Mouse (Mus musculus): ENCODE data around the gene Wdr18. TPM values are rescaled to one million over a fixed set of nuclear protein-coding genes. Genes with fewer than 3 reads are reported as not detected.
"Not testable (repeated sequence)": the region's sequence is repeated elsewhere in the genome, so short reads cannot be mapped to it uniquely, and the experiment has no call there.

The Wdr18 gene
- total and polyA plus RNA-seq, 3 experiments, result 29.4 to 66.1 (median 31.5) TPM

DNA sequence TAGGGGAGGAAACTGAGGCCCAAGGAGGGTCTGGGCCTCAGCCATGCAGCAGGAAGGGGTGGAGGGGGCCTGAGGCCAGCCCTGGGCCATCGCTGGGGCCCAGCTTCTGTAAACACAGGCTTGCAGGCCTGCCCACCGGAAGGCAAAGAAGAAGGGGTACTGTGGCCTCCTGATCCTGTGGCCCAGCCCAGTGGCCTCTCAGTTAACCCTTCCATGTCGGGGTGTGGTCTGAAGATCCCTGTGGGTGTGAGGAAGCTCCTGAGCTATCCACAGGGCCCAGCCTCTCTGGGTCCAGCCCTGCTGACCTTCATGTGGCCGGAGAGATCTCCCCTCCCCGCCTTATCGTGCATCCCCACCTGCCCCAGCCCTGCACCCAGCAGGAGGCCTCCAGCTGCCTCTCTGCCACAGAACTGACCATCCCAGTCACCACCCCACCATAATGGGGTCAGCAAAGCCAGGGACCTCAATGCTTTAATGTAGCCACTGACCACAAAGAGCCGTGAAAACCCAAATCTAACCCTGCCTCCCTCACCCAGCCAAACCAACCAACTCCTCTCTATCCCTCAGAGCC is 13.1 kb upstream of the Wdr18 start:
- DNase-seq, result no peak

DNA sequence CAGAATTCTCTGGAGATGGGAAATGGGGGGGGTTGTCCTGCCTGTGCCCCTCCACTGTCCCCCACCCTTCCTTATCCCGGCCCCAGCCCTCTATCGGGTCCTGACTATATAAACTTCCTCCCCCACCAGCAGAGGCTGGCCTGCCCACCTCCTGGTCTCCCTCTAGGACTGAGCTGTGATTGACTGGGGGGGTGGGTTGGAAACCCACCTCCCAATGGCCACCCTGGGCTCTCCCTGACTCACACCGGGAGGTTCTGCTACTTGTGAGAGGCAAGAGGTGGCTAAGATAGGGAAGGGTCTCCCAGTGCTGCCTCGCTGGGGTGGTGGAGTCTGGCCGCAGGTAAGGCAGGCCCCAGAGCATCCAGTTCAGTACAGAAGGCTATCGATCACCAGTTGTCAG is 12.4 kb upstream of the Wdr18 start:
- DNase-seq, result no peak

DNA sequence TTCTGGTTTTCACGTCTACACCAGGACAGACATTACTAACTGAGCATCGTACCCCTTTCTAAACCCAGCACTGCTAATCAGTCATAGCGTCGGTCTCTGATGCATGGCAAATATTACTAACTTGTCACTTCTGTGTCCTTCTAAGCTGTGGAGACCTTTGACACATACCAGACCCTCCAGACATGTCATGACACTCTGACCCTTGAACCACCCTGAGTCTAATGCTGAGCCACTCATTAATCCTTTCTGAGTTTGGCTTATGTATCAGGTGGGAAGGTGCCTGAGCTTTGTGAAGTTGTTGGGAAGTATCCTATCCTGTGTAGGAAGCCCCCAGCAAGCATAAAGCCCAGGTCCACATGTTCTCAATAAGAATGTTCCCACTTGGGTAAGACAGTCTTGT is 10.1 kb upstream of the Wdr18 start:
- DNase-seq, result no peak

DNA sequence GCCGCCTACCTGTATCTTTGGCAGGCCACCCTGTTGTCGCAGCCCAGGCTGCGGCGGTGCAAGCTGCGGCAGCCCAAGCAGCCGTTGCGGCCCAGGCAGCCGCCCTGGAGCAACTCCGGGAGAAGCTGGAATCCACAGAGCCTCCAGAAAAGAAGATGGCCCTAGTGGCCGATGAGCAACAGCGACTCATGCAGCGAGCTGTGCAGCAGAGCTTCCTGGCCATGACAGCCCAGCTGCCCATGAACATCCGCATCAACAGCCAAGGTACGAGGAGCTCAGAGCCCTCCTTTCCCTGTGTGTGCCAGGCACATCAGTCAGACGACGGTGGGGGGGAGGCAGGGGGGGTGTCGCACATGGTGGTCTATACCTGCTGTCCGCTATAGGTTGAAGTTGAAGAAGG is 9.3 kb upstream of the Wdr18 start:
- no peak for DNase-seq

DNA sequence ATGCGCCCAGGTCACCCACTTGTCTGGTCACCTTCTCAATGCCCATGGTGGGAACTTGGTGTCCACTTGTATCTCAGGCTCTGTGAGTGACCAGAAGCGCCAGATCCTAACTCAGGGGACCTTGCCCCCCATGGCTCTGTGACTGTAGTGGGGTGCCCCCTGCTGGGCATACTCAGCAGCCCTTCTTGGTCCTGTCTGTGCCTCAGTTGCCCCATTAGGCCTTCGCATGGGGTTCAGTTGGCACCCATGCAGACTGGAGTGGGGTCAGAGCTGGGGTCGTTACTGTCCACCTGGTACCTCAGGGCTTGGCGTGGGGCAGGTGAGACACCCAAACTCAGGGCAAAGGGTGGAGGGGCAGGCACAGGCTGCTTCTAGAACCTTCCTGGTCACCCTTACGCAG is 6.0 kb upstream of the Wdr18 start:
- DNase-seq, result no peak

DNA sequence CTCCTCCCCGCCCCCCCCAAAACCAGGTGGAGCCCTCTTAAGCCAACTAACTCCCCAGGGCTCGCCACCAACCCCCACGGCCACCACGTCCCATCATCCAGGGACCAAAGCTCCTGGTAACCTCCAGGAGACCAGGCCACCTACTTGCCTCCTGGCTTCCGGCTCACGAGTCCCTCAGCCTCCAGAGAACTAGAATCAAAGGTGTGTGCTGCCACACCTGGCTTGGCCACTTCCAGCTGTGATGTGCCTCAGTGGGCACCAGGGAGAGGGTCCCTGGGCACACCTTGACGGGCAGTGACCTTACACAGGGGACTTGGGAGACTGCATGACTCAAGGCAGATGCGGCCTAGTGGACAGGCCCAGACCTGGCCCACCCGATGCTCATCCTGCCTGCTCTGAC is 4.3 kb upstream of the Wdr18 start:
- no peak for DNase-seq

DNA sequence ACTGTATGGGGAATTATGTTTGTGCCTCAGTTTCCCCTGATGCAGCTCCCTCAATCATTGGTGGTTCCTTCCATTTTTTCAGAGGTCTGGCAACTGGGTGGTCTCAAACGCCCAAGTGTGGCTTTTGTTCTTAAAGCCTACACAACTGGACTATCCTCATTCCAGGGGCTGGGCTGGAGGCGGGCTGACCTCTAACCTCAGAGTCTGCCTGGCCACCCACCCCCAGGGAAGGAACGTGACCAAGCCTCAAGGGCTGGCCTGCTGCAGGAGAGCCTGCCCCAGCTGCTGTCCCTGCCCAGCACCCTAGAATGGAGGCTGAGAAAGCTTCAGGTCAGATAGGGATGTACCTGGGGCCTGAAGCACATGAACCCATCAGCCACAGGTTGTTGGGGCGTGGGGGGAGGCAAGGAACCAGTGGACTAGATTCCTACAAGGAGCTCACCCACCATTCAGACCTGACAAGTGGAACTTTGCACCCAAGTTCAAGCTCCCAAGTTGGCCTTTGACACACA is 3.3 kb upstream of the Wdr18 start:
- DNase-seq, result no peak

DNA sequence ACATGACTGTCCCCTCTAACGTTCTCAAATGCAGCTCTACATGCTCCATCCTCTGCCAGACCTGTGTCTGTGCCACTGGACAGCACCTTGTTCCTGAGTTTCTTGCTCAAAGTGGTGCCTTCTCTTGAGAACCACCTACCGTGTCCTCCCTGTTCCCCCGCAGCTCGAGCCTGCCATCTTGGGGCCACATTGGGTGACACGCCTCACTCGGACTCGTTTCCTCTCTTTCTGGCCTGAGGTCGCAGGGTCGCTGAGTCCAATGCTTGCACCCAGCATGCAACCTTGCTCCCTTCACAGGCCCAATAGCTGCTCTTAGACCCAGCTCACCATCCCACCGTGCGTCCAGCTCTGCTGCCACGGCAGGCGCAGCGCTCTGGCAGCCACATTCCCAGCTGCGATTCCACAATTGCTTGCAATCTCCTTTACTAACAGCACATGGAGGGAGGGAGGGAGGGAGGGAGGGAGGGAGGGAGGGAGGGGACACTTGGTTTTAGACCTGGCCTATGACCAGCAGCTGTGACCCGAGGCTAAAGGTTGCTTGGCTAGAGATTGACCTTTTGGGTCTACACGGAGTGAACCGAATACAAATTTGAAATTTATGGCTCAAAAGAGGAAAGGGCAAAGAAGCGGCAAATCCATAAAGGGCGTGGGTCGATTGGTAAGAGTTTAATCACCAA is 1.7 kb upstream of the Wdr18 start:
- peak; percentile 88 for DNase-seq

DNA sequence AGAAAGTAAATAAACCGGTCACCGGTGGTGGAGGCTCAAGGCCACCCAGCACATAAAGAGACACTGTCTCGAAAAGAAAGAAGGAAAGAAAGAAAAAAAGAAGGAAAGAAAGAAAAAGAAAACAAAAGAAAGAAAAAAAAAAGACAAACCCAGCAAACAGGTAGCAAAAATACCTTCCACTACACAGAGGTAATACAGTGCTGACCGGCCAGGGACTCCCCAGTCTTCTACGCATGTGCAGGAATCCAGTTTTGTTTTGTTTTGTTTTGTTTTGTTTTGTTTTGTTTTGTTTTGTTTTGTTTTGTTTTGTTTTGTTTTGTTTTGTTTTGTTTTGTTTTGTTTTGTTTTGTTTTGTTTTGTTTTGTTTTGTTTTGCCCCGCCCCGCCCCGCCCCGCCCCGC is 540 bp upstream of the Wdr18 start:
- not testable (repeated sequence) for DNase-seq

DNA sequence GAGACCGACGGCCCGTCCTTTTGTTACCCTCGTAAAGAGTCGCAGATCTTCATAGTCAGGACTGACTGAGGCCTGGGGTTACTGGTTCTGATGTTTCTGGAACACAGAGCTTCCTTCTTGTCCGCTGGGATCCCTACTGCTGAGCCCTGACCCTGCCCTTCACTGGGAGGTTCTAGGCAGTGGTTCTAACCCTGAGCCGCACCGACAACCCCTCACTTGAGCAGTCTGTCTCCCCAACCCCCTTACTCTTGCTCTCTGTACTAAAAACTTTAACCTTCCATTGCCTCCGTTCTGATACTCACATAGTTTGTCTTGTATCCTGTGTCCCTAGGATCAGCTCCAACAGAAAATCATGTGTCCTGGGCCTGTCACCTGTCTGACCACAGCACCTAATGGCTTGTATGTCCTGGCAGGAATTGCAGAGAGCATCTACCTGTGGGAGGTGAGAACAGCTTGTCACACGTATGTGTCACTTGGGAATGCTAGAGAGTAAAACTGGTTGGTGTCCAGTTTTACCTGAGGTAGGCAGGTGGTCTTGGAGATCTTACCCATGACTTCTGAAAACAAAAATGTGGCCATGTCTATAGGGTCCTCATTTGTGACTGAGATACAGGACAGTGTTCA is 831 bp downstream of the Wdr18 start:
- no peak for DNase-seq

DNA sequence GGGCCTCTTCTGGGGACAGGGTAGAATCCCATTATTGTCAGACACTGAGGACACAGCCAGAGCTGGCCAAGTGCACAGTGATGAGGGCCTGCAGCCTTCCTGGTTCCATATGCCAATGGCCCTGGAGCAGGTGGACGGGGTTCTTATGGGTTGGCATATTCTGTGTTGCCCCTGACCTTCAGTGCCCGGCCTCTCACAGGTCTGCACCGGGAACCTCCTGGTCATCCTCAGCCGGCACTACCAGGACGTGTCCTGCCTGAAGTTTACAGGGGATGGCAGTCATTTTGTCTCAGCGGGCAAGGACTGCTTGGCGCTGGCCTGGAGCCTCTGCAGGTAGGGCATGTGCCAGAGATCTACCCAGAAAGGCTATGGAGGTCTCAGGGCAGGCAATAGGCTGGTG is 4.8 kb downstream of the Wdr18 start:
- no peak for DNase-seq

DNA sequence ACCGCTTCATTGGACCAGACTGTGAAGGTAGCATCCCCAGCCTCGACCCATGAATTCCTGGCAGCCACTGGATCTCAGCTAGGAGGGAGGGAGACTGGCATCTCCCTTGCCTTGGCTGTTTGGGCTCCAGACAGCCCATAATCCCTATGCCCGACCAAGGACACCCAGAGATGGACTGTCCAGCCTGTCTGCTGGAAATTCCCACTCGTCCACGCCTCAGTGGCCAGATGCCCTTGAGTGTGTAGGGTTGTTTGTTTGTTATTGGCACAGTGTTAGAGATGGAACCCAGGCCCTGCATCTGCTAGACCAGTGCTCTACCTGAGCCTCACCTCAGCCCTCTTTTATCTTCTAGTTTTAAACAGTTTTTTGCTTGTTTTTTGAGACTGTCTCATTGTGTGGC is 5.4 kb downstream of the Wdr18 start:
- DNase-seq, result peak; percentile 63

DNA sequence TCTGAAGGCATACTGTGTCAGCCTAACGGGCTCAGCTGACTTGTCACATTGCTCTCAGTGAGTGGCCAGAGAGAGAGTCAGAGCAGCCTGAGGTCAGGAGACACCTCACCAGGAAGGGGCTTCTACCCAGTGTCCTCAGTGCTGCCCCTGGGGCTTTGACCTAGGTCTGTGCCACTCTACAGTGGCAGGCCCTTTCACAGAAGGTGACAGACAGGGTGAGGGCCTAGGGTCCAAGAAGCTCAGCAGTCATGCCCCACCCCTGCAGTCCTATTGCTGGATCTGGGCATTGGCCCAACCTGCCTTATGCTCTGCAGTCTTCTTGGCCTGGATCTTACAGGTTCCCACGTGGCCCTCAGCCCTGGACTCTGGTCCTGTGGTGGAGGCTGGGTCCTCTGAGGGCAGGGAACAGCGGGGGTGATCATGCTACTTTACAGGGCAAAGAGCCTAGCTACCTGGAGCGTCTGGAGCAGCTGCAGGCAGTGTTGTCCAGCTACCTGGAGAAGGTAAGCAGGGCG is 7.0 kb downstream of the Wdr18 start:
- DNase-seq, result no peak

DNA sequence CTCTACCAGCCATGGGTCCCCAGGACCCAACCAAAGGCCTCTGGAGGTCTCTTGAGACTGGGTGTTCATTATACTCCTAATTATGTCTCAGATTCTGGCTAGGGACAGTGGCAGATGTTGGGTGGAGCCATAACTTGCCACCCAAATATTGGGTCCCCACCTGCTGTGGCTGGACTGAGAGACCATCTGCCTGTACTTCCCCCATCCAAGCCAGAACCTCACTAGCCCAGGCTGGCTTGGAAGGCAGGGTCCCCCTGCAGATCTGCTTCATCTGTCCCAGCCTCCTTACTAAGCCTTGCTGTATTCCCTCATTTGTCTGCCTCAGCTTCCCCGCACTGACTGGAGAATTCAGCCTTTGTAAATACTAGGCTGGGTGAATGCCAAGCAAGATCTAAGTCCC is 8.2 kb downstream of the Wdr18 start:
- DNase-seq, result no peak

DNA sequence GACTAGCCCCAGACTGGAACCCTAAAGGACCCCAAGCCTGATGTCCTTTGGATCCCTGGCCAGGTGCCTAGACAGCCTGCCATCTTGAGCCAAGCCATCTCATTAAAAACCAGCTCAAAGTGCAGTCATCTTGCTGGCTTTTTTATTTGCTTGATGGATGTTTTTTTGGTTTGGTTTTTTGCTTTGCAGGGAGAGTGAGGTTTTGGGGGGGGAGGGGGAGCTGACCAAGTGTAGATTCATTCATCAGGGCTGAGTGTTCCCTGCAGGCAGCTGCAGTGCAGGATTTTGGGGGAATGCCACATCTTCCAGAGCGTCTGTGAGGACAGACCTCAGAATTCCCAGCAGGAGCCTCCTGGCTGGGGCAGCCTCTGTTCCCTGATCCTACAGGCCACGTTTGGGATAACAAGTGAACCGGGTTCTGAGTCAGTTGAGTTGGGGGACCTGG is 9.2 kb downstream of the Wdr18 start:
- DNase-seq, result no peak

DNA sequence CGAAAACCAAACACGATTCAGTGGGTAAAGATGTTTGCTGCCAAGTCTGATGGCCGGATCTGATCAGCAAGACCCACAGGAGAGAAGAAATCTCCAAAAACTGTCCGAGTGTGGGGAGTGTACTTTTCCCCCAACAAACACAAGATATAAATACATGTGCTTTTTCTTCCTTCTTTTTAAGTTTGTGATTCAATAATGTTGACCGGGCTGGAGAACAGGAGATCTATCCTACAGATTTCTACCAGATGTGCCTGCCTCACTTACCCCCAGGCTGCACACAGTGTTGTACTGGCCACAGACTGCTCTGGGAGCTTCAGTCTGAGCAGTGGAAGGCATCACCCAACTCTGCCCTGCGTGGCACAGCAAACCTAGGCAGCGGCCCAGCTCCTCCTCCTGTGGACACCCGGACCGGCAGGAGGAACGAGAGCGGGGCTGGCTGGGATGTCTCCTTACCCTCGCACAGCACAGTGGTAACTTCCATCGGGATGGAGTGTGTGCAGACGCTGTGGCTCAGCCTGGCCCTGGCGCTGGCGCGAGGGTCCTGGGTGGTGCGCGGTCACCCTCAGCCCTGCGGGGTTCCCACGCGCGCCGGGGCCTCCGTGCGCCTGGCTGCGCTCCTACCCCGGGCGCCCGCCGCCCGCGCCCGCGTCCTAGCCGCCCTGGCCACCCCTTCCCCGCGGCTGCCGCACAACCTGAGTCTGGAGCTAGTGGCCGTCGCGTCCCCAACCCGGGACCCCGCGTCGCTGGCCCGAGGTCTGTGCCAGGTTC is 10.6 kb downstream of the Wdr18 start, which contains the start of gene Grin3b:
Gene Grin3b, plus strand, starts transcription at position 301 of the 768 bp plus-strand sequence.
- no peak for DNase-seq

DNA sequence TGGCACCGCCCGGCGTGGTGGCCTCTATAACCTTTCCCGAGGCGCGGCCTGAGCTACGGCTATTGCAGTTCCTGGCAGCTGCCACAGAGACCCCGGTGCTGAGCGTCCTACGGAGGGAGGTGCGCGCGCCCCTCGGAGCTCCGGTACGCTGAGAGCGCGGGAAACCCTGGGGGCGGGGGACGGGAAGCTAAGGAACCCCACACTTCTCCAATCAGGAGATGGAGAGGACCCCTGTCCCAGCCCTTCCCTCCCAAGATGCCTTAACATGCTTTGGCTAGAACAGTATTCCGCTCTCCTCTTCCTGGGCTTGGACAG is 11.2 kb downstream of the Wdr18 start:
- no peak for DNase-seq

DNA sequence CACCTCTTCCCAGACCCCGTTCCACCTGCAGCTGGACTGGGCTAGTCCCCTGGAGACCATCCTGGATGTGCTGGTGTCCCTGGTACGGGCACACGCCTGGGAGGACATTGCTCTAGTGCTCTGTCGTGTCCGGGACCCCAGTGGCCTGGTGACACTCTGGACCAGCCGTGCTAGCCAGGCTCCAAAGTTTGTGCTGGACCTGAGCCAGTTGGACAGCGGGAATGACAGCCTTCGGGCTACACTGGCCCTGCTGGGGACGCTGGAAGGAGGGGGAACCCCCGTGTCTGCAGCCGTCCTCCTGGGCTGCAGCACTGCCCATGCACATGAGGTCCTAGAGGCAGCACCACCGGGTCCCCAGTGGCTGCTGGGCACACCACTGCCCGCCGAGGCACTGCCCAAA is 12.9 kb downstream of the Wdr18 start:
- no peak for DNase-seq

DNA sequence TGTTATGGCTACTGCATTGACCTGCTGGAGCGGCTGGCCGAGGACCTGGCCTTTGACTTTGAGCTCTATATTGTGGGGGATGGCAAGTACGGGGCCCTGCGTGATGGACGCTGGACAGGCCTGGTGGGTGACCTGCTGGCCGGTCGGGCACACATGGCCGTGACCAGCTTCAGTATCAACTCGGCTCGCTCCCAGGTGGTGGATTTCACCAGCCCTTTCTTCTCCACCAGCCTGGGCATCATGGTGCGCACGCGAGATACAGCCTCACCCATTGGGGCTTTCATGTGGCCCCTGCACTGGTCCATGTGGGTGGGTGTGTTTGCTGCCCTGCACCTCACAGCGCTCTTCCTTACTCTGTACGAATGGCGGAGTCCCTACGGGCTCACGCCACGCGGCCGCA is 14.1 kb downstream of the Wdr18 start:
- DNase-seq, result no peak

DNA sequence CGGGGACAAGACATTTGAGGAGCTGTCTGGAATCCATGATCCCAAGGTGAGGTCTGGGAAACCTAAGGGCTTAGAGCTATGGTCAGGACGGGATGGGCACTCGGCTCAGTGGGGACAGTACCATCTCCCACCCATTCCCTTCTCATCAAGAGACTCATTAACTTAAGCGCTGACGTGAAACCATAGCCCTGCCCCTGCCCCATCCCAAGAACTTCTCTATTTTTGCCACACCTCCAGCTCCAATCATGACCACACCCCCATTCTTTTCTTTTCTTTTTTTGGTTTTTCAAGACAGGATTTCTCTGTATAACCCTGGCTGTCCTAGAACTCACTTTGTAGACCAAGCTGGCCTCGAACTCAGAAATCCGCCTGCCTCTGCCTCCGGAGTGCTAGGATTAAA is 14.7 kb downstream of the Wdr18 start:
- DNase-seq, result no peak

DNA sequence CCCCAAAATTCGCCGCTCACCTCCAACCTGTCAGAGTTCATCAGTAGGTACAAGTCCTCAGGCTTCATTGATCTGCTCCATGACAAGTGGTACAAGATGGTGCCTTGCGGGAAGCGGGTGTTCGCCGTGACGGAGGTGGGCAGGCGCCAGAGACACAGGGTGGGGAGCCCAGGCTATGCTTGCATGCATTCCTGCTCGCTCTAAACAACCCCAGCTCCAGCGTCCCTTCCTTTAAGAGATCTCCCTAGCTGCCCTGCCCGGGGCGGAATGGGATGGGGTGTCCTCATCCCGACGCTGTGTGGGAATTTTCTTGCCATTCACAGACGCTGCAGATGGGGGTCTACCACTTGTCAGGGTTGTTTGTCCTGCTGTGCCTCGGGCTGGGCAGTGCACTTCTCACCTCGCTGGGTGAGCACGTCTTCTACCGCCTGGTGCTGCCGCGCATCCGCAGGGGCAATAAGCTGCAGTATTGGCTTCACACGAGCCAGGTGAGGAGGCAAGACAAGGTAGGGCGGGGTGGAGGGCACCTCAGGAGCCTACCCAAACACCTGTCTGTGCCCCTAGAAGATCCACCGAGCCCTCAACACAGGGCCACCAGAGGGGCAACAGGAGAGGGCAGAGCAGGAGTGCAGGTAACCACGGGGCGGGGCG is 16.2 kb downstream of the Wdr18 start:
- DNase-seq, result no peak

DNA sequence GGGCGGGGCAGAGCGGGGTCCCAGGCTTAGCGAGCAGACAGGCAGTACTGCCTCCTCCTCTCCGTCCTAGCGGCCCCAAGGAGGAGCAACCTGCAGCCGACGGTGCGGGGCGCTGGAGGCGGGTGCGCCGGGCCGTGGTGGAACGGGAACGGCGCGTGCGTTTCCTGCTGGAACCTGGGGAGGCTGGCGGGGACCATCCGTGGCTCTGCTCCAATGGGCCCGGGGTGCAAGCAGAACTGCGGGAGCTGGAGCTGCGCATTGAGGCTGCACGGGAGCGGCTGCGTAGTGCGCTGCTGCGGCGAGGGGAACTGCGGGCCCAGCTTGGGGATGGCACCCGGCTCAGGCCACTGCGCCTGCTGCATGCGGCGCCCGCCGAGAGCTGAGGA is 16.8 kb downstream of the Wdr18 start:
- DNase-seq, result no peak
